Mouse (Mus musculus) cerebellum, postnatal 25 days (tissue): ENCODE measurements at regions not wholly inside any gene's neighbourhood (a gene's known extent, or its start where the extent isn't known, plus 50 kb on each side); places are given as distances from the start of the nearest gene placed in this dataset.
A peak's percentile ranks its signal among the peaks of the same experiment; 100 is the strongest.

ENCODE experiments used
- DNase-seq, 2 experiments: peaks; one replicate each; pipeline ENCODE4 v3.0.0; 2021; ENCODE audit warnings: mixed read lengths in 2 of 2

- DNase-seq: no peak
Measured at GRCm38 (mm10) chr3:70384235-70384634, 376.8 kb downstream of the Otol1 start.

GRCm38 (mm10) chr3:70385961-70386360 is 378.5 kb downstream of the Otol1 start:
- no peak for DNase-seq

- no peak for DNase-seq
Measured at GRCm38 (mm10) chr3:70401187-70401586, 393.8 kb downstream of the Otol1 start.

GRCm38 (mm10) chr3:70406571-70406970 is 399.2 kb downstream of the Otol1 start:
- DNase-seq: peak; percentile 5 to 6

GRCm38 (mm10) chr3:70418273-70418672 is 410.9 kb downstream of the Otol1 start:
- DNase-seq: no peak

- DNase-seq: no peak
Measured at GRCm38 (mm10) chr3:70422016-70422415, 414.6 kb downstream of the Otol1 start.

GRCm38 (mm10) chr3:70422669-70423068 is 415.3 kb downstream of the Otol1 start:
- DNase-seq: no peak

- no peak for DNase-seq
Measured at GRCm38 (mm10) chr3:70436671-70437070, 429.3 kb downstream of the Otol1 start.

- no peak for DNase-seq
Measured at GRCm38 (mm10) chr3:70457181-70457847, 449.9 kb downstream of the Otol1 start.

GRCm38 (mm10) chr3:70460811-70461210 is 453.4 kb downstream of the Otol1 start:
- no peak for DNase-seq

- no peak for DNase-seq
Measured at GRCm38 (mm10) chr3:70463221-70463620, 455.8 kb downstream of the Otol1 start.

GRCm38 (mm10) chr3:70482521-70482920 is 475.1 kb downstream of the Otol1 start:
- peak; percentile 53 to 66 for DNase-seq

- peak in 1 of 2 experiments; percentile 27 for DNase-seq
Measured at GRCm38 (mm10) chr3:70483066-70483743, 475.8 kb downstream of the Otol1 start.

- peak in 1 of 2 experiments; percentile 4 for DNase-seq
Measured at GRCm38 (mm10) chr3:70496431-70496830, 489.0 kb downstream of the Otol1 start.

GRCm38 (mm10) chr3:70500245-70500858 is 492.9 kb downstream of the Otol1 start:
- DNase-seq: no peak

- no peak for DNase-seq
Measured at GRCm38 (mm10) chr3:70500991-70501961, 493.9 kb downstream of the Otol1 start.

- no peak for DNase-seq
Measured at GRCm38 (mm10) chr3:70533593-70534321, 526.3 kb downstream of the Otol1 start.

- no peak for DNase-seq
Measured at GRCm38 (mm10) chr3:70535084-70535483, 527.7 kb downstream of the Otol1 start.

- no peak for DNase-seq
Measured at GRCm38 (mm10) chr3:70543911-70544310, 536.5 kb downstream of the Otol1 start.

- no peak for DNase-seq
Measured at GRCm38 (mm10) chr3:70557821-70558220, 550.4 kb downstream of the Otol1 start.

GRCm38 (mm10) chr3:70566140-70566857 is 558.9 kb downstream of the Otol1 start:
- DNase-seq: no peak
